Mouse (Mus musculus): Measurements from ENCODE around the gene Nudt5.

Nudt5 gene

GRCm38 (mm10) chr2:5867681-5868080, 22.9 kb downstream of the Nudt5 start:
- DNase-seq (ENCODE audit: low read depth) = no peak

- DNase-seq (ENCODE audit: low read depth) = no peak
Measured at GRCm38 (mm10) chr2:5869746-5870145, 24.9 kb downstream of the Nudt5 start.

GRCm38 (mm10) chr2:5877446-5877845, 32.6 kb downstream of the Nudt5 start:
- no peak for DNase-seq (ENCODE audit: low read depth)

GRCm38 (mm10) chr2:5888865-5889264, 44.0 kb downstream of the Nudt5 start:
- DNase-seq (ENCODE audit: low read depth) = no peak

GRCm38 (mm10) chr2:5889412-5889811, 44.6 kb downstream of the Nudt5 start:
- no peak for DNase-seq (ENCODE audit: low read depth)

GRCm38 (mm10) chr2:5894296-5894695, 49.5 kb downstream of the Nudt5 start:
- peak; percentile 14 for DNase-seq (ENCODE audit: low read depth)

- DNase-seq (ENCODE audit: low read depth) = peak; percentile 98
Measured at GRCm38 (mm10) chr2:5894843-5895570, 50.2 kb downstream of the Nudt5 start, which contains the start of gene Sec61a2. TSS of gene Sec61a2 (minus strand) at chr2:5895432.

- peak; percentile 53 for DNase-seq (ENCODE audit: low read depth)
Measured at GRCm38 (mm10) chr2:5900145-5900544, 55.3 kb downstream of the Nudt5 start.

GRCm38 (mm10) chr2:5906092-5906491, 61.3 kb downstream of the Nudt5 start:
- no peak for DNase-seq (ENCODE audit: low read depth)

GRCm38 (mm10) chr2:5906625-5907024, 61.8 kb downstream of the Nudt5 start:
- DNase-seq (ENCODE audit: low read depth) = peak; percentile 79

- no peak for DNase-seq (ENCODE audit: low read depth)
Measured at GRCm38 (mm10) chr2:5911282-5911965, 66.6 kb downstream of the Nudt5 start.

Measured in induced T-regulatory cell, adult 2 months (primary cell).